Mouse (Mus musculus): ENCODE measurements around the gene Cd101. TPM values are rescaled to one million over a fixed set of nuclear protein-coding genes. Genes with fewer than 3 reads are reported as not detected.

The Cd101 gene
- polyA plus RNA-seq, 1 experiment from 2014 or later, result 0.06 TPM

GRCm38 (mm10) chr3:100961007-100961406, 68.3 kb downstream of the Cd101 start:
- peaks cover 63% of the 10 kb centered on the region for H3K36me3 ChIP-seq (ENCODE audit: insufficient read depth, low read length)
- H3K4me2 ChIP-seq (replicated peaks; ENCODE audit: low read depth, low read length), result no peak overlapping the region
- no peaks in the 10 kb centered on the region for H3K9me3 ChIP-seq (ENCODE audit: low read length)
- no peaks in the 10 kb centered on the region for H3K4me1 ChIP-seq (ENCODE audit: insufficient read depth, low read length)
- H3K27ac ChIP-seq (ENCODE audit: low read length), result no peak overlapping the region
- H3K4me3 ChIP-seq (ENCODE audit: low read length), result no peak overlapping the region
- ATAC-seq (ENCODE audit: low FRiP score, low TSS enrichment), result no peak
- 57% methylated on average over 5 of the region's 5 CpGs for WGBS
- no peak overlapping the region for H3K9ac ChIP-seq (replicated peaks; ENCODE audit: low read length)
- no peaks in the 10 kb centered on the region for H3K27me3 ChIP-seq (ENCODE audit: insufficient read depth, low read length)

- Histone ChIP-seq H3K4me2 (replicated peaks; ENCODE audit: low read depth, low read length) (no peak overlapping the region), H3K9me3 (ENCODE audit: low read length) (no peaks in the 10 kb centered on the region), H3K4me3 (ENCODE audit: low read length) (no peak overlapping the region), H3K4me1 (ENCODE audit: insufficient read depth, low read length) (no peaks in the 10 kb centered on the region), H3K27ac (ENCODE audit: low read length) (no peak overlapping the region), H3K36me3 (ENCODE audit: insufficient read depth, low read length) (peaks cover 65% of the 10 kb centered on the region), H3K9ac (replicated peaks; ENCODE audit: low read length) (no peak overlapping the region), H3K27me3 (ENCODE audit: insufficient read depth, low read length) (no peaks in the 10 kb centered on the region)
- no peak for ATAC-seq (ENCODE audit: low FRiP score, low TSS enrichment)
Observed at GRCm38 (mm10) chr3:100954616-100955015, 74.7 kb downstream of the Cd101 start.

- no peak for ATAC-seq (ENCODE audit: low FRiP score, low TSS enrichment)
Observed at GRCm38 (mm10) chr3:100951531-100951930, 77.8 kb downstream of the Cd101 start.

GRCm38 (mm10) chr3:100947286-100947685, 82.1 kb downstream of the Cd101 start:
- Histone ChIP-seq H3K36me3 (ENCODE audit: insufficient read depth, low read length) (peaks cover 68% of the 10 kb centered on the region), H3K4me2 (replicated peaks; ENCODE audit: low read depth, low read length) (no peak overlapping the region), H3K4me1 (ENCODE audit: insufficient read depth, low read length) (no peaks in the 10 kb centered on the region), H3K27me3 (ENCODE audit: insufficient read depth, low read length) (no peaks in the 10 kb centered on the region), H3K9me3 (ENCODE audit: low read length) (no peaks in the 10 kb centered on the region), H3K27ac (ENCODE audit: low read length) (no peak overlapping the region), H3K4me3 (ENCODE audit: low read length) (no peak overlapping the region), H3K9ac (replicated peaks; ENCODE audit: low read length) (no peak overlapping the region)
- 95% methylated on average over 8 of the region's 8 CpGs for WGBS
- ATAC-seq (ENCODE audit: low FRiP score, low TSS enrichment), result no peak

More at GRCm38 (mm10) chr3:100951531-100951930, 77.8 kb downstream of the Cd101 start:
- H3K4me1 ChIP-seq (ENCODE audit: insufficient read depth, low read length), result no peaks in the 10 kb centered on the region
- no peak overlapping the region for H3K9ac ChIP-seq (replicated peaks; ENCODE audit: low read length)
- H3K9me3 ChIP-seq (ENCODE audit: low read length), result no peaks in the 10 kb centered on the region
- whole genome bisulfite sequencing, result 95% methylated on average over 4 of the region's 4 CpGs
- no peaks in the 10 kb centered on the region for H3K27me3 ChIP-seq (ENCODE audit: insufficient read depth, low read length)
- H3K4me3 ChIP-seq (ENCODE audit: low read length), result no peak overlapping the region
- no peak overlapping the region for H3K4me2 ChIP-seq (replicated peaks; ENCODE audit: low read depth, low read length)
- peaks cover 62% of the 10 kb centered on the region for H3K36me3 ChIP-seq (ENCODE audit: insufficient read depth, low read length)
- H3K27ac ChIP-seq (ENCODE audit: low read length), result no peak overlapping the region

Other genes starting within 250 kb of the Cd101 start
- 0.47 and 0.57 TPM in 2 replicates for gene Vtcn1, start 204.1 kb downstream of the Cd101 start, polyA plus RNA-seq (2015; fragmentation: Nextera tagmentation; extraction: Ambion mirVana)
- 7.0 and 7.7 TPM in 2 replicates for gene Trim45, start 107.4 kb downstream of the Cd101 start, polyA plus RNA-seq (2015; fragmentation: Nextera tagmentation; extraction: Ambion mirVana)
- 17.8 and 21.2 TPM in 2 replicates for gene Ttf2, start 59.9 kb downstream of the Cd101 start, polyA plus RNA-seq (2015; fragmentation: Nextera tagmentation; extraction: Ambion mirVana)
- gene Ptgfrn, start 80.7 kb upstream of the Cd101 start, polyA plus RNA-seq (2015; fragmentation: Nextera tagmentation; extraction: Ambion mirVana), result 2.1 and 2.4 TPM in 2 replicates